Mouse (Mus musculus) layer of hippocampus, adult 6 months (tissue): ENCODE results near the gene Il4i1. TPM values are rescaled to one million over a fixed set of nuclear protein-coding genes. Genes with fewer than 3 reads are reported as not detected.

Source experiments
- long read RNA-seq, 2 experiments: library from polyadenylated mRNA; unstranded; transcript quantifications; one replicate each; pipeline ENCODE4 v2.0.0; 2019 to 2020
- microRNA-seq: library from miRNA; unstranded; fragments of <30 nt; microRNA quantifications from one replicate; pipeline ENCODE4 v1.2.0, GENCODE M21; 2020
- polyA plus RNA-seq: library from polyadenylated mRNA; unstranded; fragments of <200 nt; fragmentation: Nextera tagmentation; gene quantifications from 2 replicates; pipeline ENCODE4 v1.2.3, GENCODE M21; 2021

The Il4i1 gene
- polyA plus RNA-seq: 0.57 and 0.79 TPM in 2 replicates
- long read RNA-seq, experiment 1, partial matches to known transcripts: 0 of 19 reads
- long read RNA-seq, experiment 1, other reads (novel, unspliced or antisense): 19 of 19 reads
- long read RNA-seq, experiment 2, partial matches to known transcripts: 0 of 17 reads
- long read RNA-seq, experiment 2, other reads (novel, unspliced or antisense): 16 of 17 reads

DNA sequence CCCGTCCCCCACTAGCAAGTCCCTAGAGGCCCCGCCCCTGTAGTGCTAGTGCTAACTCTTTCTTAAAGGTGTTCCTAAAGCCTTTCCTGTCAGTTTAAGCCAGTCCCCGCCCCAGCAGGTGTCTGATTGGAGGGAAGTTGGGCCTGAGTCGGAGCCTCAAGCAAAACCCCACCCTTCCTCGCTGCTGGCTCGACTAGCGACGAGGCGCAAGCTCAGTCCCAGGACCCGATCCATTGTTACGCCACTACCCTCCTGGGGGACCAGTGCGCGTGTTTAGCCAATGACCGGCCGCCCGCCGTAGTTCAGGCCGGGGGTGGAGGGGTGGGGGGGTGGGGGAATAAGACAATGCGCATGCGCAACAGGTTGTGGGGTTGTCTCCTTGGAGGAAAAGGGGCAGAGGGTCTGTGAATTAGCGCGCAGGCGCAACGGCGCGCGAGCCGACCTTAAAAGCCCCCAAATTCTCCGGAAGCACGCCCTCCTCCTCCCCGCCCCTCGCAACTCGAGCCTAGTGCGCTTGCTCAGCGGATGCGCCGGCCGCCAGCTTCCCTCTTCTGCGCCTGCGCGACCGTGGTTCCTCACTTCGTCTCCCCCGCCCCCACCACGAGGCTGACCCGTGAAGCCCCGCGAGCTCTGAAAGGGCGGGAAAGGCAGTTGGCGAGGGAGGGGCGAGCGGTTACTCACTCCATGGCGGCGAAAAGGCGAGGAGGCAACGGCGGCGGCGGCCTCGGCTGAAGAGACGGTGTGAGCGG is at the start of gene Il4i1, which contains the start of gene Nup62:
Il4i1 (plus strand) TSS at position 667 of the 749 bp plus-strand sequence.
Nup62 (plus strand) TSS at position 368 of the 749 bp plus-strand sequence.

GRCm38 (mm10) chr7:44816470-44817021 is 359 bp downstream of the Il4i1 start, which contains the start of gene Atf5:
Gene Atf5 (minus strand): TSS chr7:44816658.

GRCm38 (mm10) chr7:44848561-44849415 is 32.6 kb downstream of the Il4i1 start, which contains the start of the genes Akt1s1 and Tbc1d17:
Gene Akt1s1 (plus strand): TSS chr7:44848991.
Gene Tbc1d17 (minus strand): TSS chr7:44849079.

GRCm38 (mm10) chr7:44857042-44857552 is 40.9 kb downstream of the Il4i1 start, which contains the start of gene Pnkp:
Gene Pnkp (plus strand): TSS chr7:44857139.

DNA sequence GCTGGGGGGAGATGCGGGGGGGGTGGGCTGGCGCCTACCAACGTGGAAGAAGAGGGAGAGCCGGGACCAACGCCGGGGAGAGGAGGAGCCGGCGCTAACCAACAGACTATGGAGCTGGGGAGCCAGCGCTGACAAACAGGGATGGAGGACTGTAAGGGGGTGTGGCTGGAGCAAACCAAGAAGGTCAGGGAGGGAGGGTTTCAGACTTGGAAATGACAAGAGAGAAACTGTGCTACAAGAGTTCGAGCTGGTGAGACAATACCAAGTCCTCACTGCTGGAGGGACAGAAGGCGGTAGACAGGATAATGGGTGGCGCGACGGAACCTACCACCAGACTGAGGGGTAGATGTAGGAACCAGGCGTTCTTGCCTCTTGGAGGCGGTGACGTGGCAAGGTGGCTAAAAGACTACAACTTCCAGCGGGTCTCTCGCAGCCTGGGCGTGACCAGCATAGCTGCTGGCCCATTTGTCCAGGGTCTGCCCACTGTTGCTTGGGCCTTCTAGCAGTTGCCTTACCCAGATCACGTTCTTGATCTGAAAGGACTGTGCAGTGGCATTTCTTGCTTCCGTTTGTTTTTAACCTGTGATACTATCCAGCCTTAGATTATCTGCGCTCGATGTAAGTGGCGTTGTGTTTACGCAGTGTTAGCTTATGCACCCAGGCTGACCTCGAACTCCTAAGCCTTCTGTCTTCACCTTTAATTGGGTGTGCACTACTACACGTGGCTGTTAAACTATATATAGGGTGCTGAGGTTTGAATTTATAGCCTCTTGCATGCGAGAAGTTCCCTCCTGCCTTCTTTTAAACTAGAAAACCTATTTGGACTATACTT is 53.7 kb downstream of the Il4i1 start, which contains the start of gene Ptov1:
Ptov1 (minus strand) TSS at position 92 of the 832 bp plus-strand sequence.

Small RNAs within 50 kb of the gene (microRNA-seq; reads per million reads assigned to microRNA genes)
- gene Mir707: not detected

Other genes starting within 250 kb of the Il4i1 start
- 0.09 and 0.10 TPM in 2 replicates for gene Napsa, start 244.0 kb upstream of the Il4i1 start, polyA plus RNA-seq
- gene Kcnc3, start 225.7 kb upstream of the Il4i1 start, polyA plus RNA-seq: 3.3 and 4.2 TPM in 2 replicates
- 29.7 and 33.9 TPM in 2 replicates for gene Myh14, start 145.5 kb upstream of the Il4i1 start, polyA plus RNA-seq
- gene Izumo2, start 107.6 kb upstream of the Il4i1 start, polyA plus RNA-seq: not detected in 2 replicates
- 35.9 and 36.4 TPM in 2 replicates for gene Vrk3, start 68.0 kb upstream of the Il4i1 start, polyA plus RNA-seq
- gene Zfp473, start 65.3 kb upstream of the Il4i1 start, polyA plus RNA-seq: 0.11 and 0.16 TPM in 2 replicates
- 10.2 and 10.5 TPM in 2 replicates for gene Nup62, start 299 bp upstream of the Il4i1 start, polyA plus RNA-seq
- gene Atf5, start 271 bp downstream of the Il4i1 start, polyA plus RNA-seq: 0.68 and 0.74 TPM in 2 replicates
- gene Akt1s1, start 32.6 kb downstream of the Il4i1 start, polyA plus RNA-seq: 30.7 and 33.9 TPM in 2 replicates
- gene Tbc1d17, start 32.7 kb downstream of the Il4i1 start, polyA plus RNA-seq: 57.9 and 60.7 TPM in 2 replicates
- gene Pnkp, start 40.8 kb downstream of the Il4i1 start, polyA plus RNA-seq: 27.8 and 30.3 TPM in 2 replicates
- gene Ptov1, start 53.4 kb downstream of the Il4i1 start, polyA plus RNA-seq: 147 and 187 TPM in 2 replicates
- gene Med25, start 76.3 kb downstream of the Il4i1 start, polyA plus RNA-seq: 143 and 184 TPM in 2 replicates
- gene Fuz, start 79.7 kb downstream of the Il4i1 start, polyA plus RNA-seq: 12.1 TPM in 2 replicates
- gene Ap2a1, start 113.1 kb downstream of the Il4i1 start, polyA plus RNA-seq: 34.8 and 42.1 TPM in 2 replicates
- 0.28 and 0.35 TPM in 2 replicates for gene Tsks, start 126.8 kb downstream of the Il4i1 start, polyA plus RNA-seq
- 86.2 and 86.7 TPM in 2 replicates for gene Cpt1c, start 158.5 kb downstream of the Il4i1 start, polyA plus RNA-seq
- gene Prmt1, start 170.2 kb downstream of the Il4i1 start, polyA plus RNA-seq: 6.7 and 7.4 TPM in 2 replicates
- gene Irf3, start 181.3 kb downstream of the Il4i1 start, polyA plus RNA-seq: 10.7 and 12.0 TPM in 2 replicates
- gene Bcl2l12, start 182.3 kb downstream of the Il4i1 start, polyA plus RNA-seq: 1.6 and 2.6 TPM in 2 replicates
- 63.8 and 108 TPM in 2 replicates for gene Scaf1, start 200.0 kb downstream of the Il4i1 start, polyA plus RNA-seq
- 3.8 and 4.0 TPM in 2 replicates for gene Rras, start 201.6 kb downstream of the Il4i1 start, polyA plus RNA-seq
- 4.7 and 5.4 TPM in 2 replicates for gene Prr12, start 236.5 kb downstream of the Il4i1 start, polyA plus RNA-seq
- 36.0 and 41.3 TPM in 2 replicates for gene Nosip, start 246.0 kb downstream of the Il4i1 start, polyA plus RNA-seq
- 9.2 and 10.8 TPM in 2 replicates for gene Prrg2, start 246.3 kb downstream of the Il4i1 start, polyA plus RNA-seq